Mouse (Mus musculus): ENCODE data around the gene Fam117b. TPM values are rescaled to one million over a fixed set of nuclear protein-coding genes. Genes with fewer than 3 reads are reported as not detected.

Gene Fam117b
- polyA plus RNA-seq, 1 experiment = 22.3 TPM

DNA sequence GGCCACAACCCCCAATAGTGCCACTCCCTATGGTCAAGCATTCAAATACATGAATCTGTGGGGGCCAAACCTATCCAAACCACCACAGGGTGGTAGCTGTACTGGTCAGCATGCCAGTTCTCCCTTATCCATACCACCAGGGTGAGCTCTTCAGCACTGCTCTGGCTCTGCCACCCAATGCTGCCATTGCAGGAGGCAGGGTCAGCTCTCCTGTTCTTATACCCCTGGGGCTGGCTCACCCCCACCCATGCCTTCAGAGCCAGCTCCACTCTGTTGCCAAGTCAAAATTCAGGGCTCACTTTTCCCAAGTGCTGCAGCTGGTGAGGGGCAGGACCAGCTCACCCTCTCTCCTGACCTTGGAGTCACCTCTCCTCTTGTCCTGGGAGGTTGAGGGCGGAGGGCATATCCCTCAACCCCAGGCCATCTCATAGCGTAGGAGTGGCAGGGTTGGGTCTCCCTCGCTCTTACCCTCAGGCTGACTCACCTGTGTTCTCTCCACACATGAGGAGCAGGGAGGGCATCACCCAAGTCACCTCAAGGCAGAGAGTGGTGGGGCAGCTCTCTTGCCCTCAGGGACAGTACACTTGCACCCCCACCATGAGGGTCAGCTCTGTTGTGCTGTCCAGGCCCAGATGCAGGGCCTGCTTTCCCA lies 13.3 kb downstream of the Fam117b start:
- no peak overlapping the region for H3K4me3 ChIP-seq (ENCODE audit: insufficient read depth, low read length)
- H3K27ac ChIP-seq (ENCODE audit: insufficient read depth, low read length) = no peak overlapping the region
- H3K4me1 ChIP-seq (ENCODE audit: control insufficient read depth, insufficient read depth, low read length) = no peaks in the 10 kb centered on the region
- no peak for TF ChIP-seq POLR2A (IDR thresholded peaks at IDR 0.05; ENCODE audit: low read depth, low read length)
- no peak for TF ChIP-seq CTCF (IDR thresholded peaks at IDR 0.05; ENCODE audit: borderline replicate concordance, insufficient read depth, low read length)

DNA sequence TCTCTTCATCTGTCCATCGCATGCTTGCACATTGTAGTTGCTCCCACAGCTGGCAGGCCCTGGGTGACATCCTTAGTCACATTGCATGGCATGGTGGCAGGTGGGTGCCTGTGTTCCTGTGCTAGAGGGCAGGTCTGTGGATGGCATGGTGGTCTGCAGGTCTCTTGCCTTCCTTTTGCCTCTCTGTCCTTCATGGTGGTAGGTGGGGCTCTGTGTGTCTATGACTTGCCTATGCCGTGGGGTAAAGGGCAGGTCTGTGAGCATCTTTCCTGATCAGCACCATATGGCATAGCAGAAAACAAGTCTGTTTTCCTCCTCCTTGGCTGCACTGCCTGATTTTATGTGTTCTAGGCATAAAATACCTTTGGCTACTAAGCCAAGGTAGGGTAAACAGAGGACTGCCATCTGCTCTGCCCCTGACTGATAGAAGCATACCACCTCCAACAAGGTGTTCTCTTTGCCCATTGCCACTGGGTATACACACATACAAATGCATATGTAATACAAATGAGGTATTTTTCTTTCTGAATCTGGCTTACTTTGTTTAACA lies 14.4 kb downstream of the Fam117b start:
- TF ChIP-seq CTCF (IDR thresholded peaks at IDR 0.05; ENCODE audit: borderline replicate concordance, insufficient read depth, low read length) = no peak
- no peak for TF ChIP-seq POLR2A (IDR thresholded peaks at IDR 0.05; ENCODE audit: low read depth, low read length)
- no peaks in the 10 kb centered on the region for H3K4me1 ChIP-seq (ENCODE audit: control insufficient read depth, insufficient read depth, low read length)
- H3K4me3 ChIP-seq (ENCODE audit: insufficient read depth, low read length) = no peak overlapping the region
- H3K27ac ChIP-seq (ENCODE audit: insufficient read depth, low read length) = no peak overlapping the region

DNA sequence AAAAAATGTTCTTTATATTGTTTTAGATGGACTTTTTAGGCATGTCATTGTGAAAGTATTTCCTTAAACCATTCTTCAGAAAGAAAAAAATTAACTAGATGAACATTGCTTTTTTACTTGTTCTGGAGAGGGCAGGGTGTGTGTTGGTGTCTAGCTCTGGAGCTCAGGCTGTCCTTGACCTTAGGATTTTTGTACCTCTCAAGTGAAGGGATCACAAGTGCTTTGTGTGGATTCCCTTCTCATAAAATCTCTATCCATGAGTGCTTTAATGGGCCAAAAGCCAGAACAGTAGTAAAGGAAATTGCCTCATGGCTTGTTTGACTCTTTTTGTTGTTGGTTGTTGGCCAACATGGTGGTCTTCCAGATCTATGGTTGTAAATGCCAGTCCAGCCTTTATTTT lies 18.1 kb downstream of the Fam117b start:
- H3K27ac ChIP-seq (ENCODE audit: insufficient read depth, low read length) = peak overlapping the region; percentile 87
- H3K4me1 ChIP-seq (ENCODE audit: control insufficient read depth, insufficient read depth, low read length) = no peaks in the 10 kb centered on the region
- TF ChIP-seq POLR2A (IDR thresholded peaks at IDR 0.05; ENCODE audit: low read depth, low read length) (no peak), CTCF (IDR thresholded peaks at IDR 0.05; ENCODE audit: borderline replicate concordance, insufficient read depth, low read length) (no peak)
- H3K4me3 ChIP-seq (ENCODE audit: insufficient read depth, low read length) = no peak overlapping the region

DNA sequence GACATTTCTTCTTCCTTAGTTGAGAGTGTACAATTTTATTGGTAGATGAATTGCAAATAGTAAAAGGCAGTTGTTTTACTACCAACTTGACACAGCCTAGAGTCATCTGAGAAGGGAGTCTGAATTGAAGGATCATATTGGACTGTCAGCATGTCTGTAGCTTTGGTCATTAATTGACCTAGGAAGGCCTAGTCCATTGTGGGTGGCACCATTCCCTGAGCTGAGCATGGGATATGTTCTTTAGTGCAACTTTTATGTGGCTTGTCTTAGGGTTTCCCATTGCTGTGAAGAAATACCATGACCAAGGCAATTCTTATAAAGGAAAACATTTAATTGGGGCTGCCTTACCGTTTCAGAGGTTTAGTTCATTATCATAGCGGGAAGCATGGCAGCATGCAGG lies 20.2 kb downstream of the Fam117b start:
- Histone ChIP-seq H3K4me1 (ENCODE audit: control insufficient read depth, insufficient read depth, low read length) (no peaks in the 10 kb centered on the region), H3K27ac (ENCODE audit: insufficient read depth, low read length) (no peak overlapping the region), H3K4me3 (ENCODE audit: insufficient read depth, low read length) (no peak overlapping the region)
- TF ChIP-seq POLR2A (IDR thresholded peaks at IDR 0.05; ENCODE audit: low read depth, low read length) (no peak), CTCF (IDR thresholded peaks at IDR 0.05; ENCODE audit: borderline replicate concordance, insufficient read depth, low read length) (no peak)

DNA sequence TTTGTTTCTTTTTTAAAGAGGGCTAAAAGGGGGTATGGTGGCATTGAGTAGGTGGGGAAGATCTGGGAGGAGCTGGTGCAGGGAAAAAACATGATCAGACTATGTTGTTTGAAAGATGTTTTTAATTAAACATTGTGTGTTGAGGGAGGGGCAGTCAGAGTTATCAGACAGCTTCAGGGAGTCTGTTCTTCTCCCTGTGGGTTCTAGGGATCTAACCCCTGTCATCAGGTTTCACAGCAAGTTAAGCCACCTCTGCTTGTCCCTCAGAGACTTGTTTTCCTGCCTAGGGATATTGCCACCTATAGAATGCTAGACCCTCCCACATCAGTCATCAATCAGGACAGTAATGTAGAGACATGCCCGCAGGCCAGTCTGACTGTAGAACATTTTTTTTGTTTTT lies 28.3 kb downstream of the Fam117b start:
- no peak overlapping the region for H3K4me3 ChIP-seq (ENCODE audit: insufficient read depth, low read length)
- TF ChIP-seq CTCF (IDR thresholded peaks at IDR 0.05; ENCODE audit: borderline replicate concordance, insufficient read depth, low read length) (no peak), POLR2A (IDR thresholded peaks at IDR 0.05; ENCODE audit: low read depth, low read length) (no peak)
- H3K27ac ChIP-seq (ENCODE audit: insufficient read depth, low read length) = no peak overlapping the region
- no peaks in the 10 kb centered on the region for H3K4me1 ChIP-seq (ENCODE audit: control insufficient read depth, insufficient read depth, low read length)

DNA sequence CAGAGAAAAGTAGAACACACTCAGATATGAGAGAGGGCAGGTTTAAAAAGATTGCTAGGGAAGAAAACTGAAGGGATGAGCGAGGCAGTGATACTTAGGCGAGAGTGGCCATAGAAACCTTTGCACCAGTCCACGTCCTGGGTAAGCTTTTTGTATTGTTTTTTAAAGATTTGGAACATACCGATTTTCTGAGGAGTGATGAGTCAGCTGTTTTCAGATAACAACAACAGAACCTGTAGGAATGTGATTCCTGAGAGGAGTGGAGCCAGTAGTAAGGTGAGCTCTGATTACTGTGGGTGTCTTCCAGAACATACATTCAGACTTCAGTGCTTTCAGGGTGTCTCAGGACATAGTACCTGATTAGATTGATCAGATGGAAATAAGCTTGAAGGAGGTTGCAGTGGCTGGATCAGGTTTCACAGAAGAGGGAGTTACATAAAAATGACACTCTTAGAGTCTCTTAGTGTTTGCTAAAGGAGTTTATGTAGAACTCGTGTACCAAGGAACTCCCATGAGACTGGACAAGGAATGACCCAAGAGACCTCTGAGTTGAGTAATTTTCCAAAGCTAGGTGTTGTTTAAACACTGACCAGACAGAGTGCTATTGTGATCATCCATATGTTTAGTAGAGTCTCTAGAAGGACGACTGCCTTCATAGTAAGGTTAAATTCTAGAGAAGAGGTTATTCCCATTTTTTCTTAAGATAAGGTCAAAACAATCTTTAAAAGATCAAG lies 29.4 kb downstream of the Fam117b start:
- TF ChIP-seq POLR2A (IDR thresholded peaks at IDR 0.05; ENCODE audit: low read depth, low read length) = no peak
- TF ChIP-seq CTCF (IDR thresholded peaks at IDR 0.05; ENCODE audit: borderline replicate concordance, insufficient read depth, low read length) = no peak
- no peaks in the 10 kb centered on the region for H3K4me1 ChIP-seq (ENCODE audit: control insufficient read depth, insufficient read depth, low read length)
- H3K4me3 ChIP-seq (ENCODE audit: insufficient read depth, low read length) = no peak overlapping the region
- H3K27ac ChIP-seq (ENCODE audit: insufficient read depth, low read length) = no peak overlapping the region

DNA sequence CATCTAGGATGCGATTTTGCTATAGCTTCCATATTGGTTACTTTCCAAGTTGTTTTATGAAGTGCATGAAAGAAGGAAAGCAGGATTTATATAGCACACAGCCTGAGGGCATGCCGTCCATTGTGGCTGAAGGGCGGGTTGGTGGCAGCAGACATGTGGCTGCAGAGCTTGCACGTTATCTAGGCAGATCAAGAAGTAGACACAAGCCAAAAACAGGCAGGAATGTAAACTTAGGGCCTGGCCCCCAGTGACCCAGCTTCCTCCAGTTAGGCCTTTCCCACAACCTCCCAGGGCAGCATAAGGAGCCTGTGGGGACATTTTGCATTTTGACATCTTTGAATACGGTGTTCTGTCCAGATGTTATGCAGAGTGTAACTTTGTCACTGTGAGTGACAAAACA lies 31.0 kb downstream of the Fam117b start:
- Histone ChIP-seq H3K4me3 (ENCODE audit: insufficient read depth, low read length) (no peak overlapping the region), H3K27ac (ENCODE audit: insufficient read depth, low read length) (no peak overlapping the region), H3K4me1 (ENCODE audit: control insufficient read depth, insufficient read depth, low read length) (no peaks in the 10 kb centered on the region)
- TF ChIP-seq POLR2A (IDR thresholded peaks at IDR 0.05; ENCODE audit: low read depth, low read length) = no peak
- no peak for TF ChIP-seq CTCF (IDR thresholded peaks at IDR 0.05; ENCODE audit: borderline replicate concordance, insufficient read depth, low read length)

DNA sequence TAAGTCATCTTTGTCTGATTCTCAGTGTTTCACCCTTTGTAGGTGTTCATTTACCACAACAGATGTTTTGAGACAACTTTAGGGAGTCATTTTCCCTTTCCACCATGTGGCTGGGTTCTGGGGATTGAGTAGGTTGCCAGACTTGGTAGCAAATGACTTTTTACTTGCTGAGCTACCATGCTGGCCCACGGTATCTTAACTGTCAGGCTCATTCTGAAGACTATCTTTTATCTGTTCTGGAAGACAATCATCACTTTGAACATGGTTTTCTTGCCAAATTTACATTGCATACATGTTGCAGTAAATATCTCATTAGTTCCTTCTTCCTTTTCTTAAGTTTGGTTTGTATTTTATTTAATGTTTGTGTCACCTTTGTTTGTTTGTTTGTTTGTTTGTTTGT lies 33.2 kb downstream of the Fam117b start:
- Histone ChIP-seq H3K27ac (ENCODE audit: insufficient read depth, low read length) (no peak overlapping the region), H3K4me3 (ENCODE audit: insufficient read depth, low read length) (no peak overlapping the region), H3K4me1 (ENCODE audit: control insufficient read depth, insufficient read depth, low read length) (no peaks in the 10 kb centered on the region)
- TF ChIP-seq CTCF (IDR thresholded peaks at IDR 0.05; ENCODE audit: borderline replicate concordance, insufficient read depth, low read length) = no peak
- no peak for TF ChIP-seq POLR2A (IDR thresholded peaks at IDR 0.05; ENCODE audit: low read depth, low read length)

DNA sequence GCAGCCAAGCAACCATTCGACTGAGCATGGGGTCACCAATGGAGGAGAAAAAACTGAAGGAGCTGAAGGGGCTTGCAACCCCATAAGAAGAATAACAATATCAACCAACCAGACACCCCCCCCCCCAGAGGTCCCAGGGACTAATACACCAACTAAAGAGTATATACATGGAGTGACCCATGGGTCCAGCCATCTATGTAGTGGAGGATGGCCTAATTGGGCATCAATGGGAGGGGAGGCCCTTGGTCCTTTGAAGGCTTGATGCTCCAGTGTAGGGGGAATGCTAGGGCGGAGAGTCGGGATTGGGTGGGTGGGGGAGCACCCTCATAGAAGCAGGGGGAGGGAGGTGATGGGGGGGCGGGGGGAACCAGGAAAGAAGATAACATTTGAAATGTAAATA lies 34.7 kb downstream of the Fam117b start:
- no peak for TF ChIP-seq CTCF (IDR thresholded peaks at IDR 0.05; ENCODE audit: borderline replicate concordance, insufficient read depth, low read length)
- TF ChIP-seq POLR2A (IDR thresholded peaks at IDR 0.05; ENCODE audit: low read depth, low read length) = no peak
- Histone ChIP-seq H3K27ac (ENCODE audit: insufficient read depth, low read length) (no peak overlapping the region), H3K4me1 (ENCODE audit: control insufficient read depth, insufficient read depth, low read length) (no peaks in the 10 kb centered on the region), H3K4me3 (ENCODE audit: insufficient read depth, low read length) (no peak overlapping the region)

DNA sequence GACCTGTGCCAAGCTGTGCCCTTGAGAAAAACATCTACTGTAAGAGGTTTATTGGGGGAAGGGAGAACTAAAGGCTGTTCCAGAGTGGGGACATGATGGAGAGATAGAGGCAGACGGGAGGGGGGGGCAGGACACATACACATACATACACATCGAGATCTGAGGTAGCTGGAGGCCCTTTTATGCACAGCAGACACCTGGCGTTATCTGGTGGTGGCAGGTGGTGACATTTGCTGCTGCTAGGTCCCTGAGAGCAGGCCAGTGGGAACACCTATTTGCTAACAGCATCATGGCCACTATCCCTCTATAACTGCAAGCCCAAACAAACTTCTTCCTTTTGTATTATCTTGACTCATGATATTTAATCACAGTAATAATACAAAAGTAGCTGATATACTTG lies 44.4 kb downstream of the Fam117b start:
- no peak overlapping the region for H3K27ac ChIP-seq (ENCODE audit: insufficient read depth, low read length)
- H3K4me3 ChIP-seq (ENCODE audit: insufficient read depth, low read length) = no peak overlapping the region
- TF ChIP-seq CTCF (IDR thresholded peaks at IDR 0.05; ENCODE audit: borderline replicate concordance, insufficient read depth, low read length) = no peak
- no peak for TF ChIP-seq POLR2A (IDR thresholded peaks at IDR 0.05; ENCODE audit: low read depth, low read length)
- H3K4me1 ChIP-seq (ENCODE audit: control insufficient read depth, insufficient read depth, low read length) = no peaks in the 10 kb centered on the region
